Mouse (Mus musculus): ENCODE measurements around the gene Cdv3. TPM values are rescaled to one million over a fixed set of nuclear protein-coding genes. Genes with fewer than 3 reads are reported as not detected.

Gene Cdv3
- total and polyA plus RNA-seq, 3 experiments: 26.5 to 143 (median 121) TPM

GRCm38 (mm10) chr9:103398509-103399157 is 33.0 kb upstream of the Cdv3 start:
- Histone ChIP-seq H3K36me3 (ENCODE audit: control insufficient read depth, insufficient read depth, low read length) (no peaks in the 10 kb centered on the region), H3K27me3 (ENCODE audit: control insufficient read depth, insufficient read depth, low read length) (no peaks in the 10 kb centered on the region), H3K4me3 (no peak overlapping the region), H3K4me1 (ENCODE audit: control insufficient read depth, insufficient read depth, low read length) (no peaks in the 10 kb centered on the region), H3K9ac (ENCODE audit: low read depth, low read length) (no peak overlapping the region), H3K79me2 (replicated peaks; ENCODE audit: control insufficient read depth, insufficient read depth, low read length) (no peaks in the 10 kb centered on the region), H3K27ac (peak overlapping the region; percentile 17; the same call in 1 of the 2 replicates)
- intact Hi-C loops (cut with DNase I): no loop called here
- WGBS: 52% methylated on average over 21 of the region's 21 CpGs
- TF ChIP-seq POLR2A (IDR thresholded peaks at IDR 0.05; ENCODE audit: insufficient read depth, low read depth, low read length) (no peak), CTCF (IDR thresholded peaks at IDR 0.05) (no peak), EP300 (IDR thresholded peaks at IDR 0.05; ENCODE audit: insufficient read depth, low read depth, low read length) (no peak)
- DNase-seq: peak in 1 of 2 experiments; percentile 53

GRCm38 (mm10) chr9:103393256-103393655 is 27.6 kb upstream of the Cdv3 start:
- DNase-seq: no peak
- Histone ChIP-seq H3K36me3 (ENCODE audit: control insufficient read depth, insufficient read depth, low read length) (no peaks in the 10 kb centered on the region), H3K27me3 (ENCODE audit: control insufficient read depth, insufficient read depth, low read length) (no peaks in the 10 kb centered on the region), H3K4me3 (no peak overlapping the region), H3K4me1 (ENCODE audit: control insufficient read depth, insufficient read depth, low read length) (peaks cover 1% of the 10 kb centered on the region; the same call in 1 of the 2 replicates), H3K27ac (no peak overlapping the region), H3K9ac (ENCODE audit: low read depth, low read length) (no peak overlapping the region), H3K79me2 (replicated peaks; ENCODE audit: control insufficient read depth, insufficient read depth, low read length) (no peaks in the 10 kb centered on the region)
- 86% methylated on average over 11 of the region's 11 CpGs for WGBS
- intact Hi-C loops (cut with DNase I): no loop called here
- TF ChIP-seq POLR2A (IDR thresholded peaks at IDR 0.05; ENCODE audit: insufficient read depth, low read depth, low read length): no peak
- no peak for TF ChIP-seq CTCF (IDR thresholded peaks at IDR 0.05)
- TF ChIP-seq EP300 (IDR thresholded peaks at IDR 0.05; ENCODE audit: insufficient read depth, low read depth, low read length): no peak

- Histone ChIP-seq H3K27me3 (ENCODE audit: control insufficient read depth, insufficient read depth, low read length) (no peaks in the 10 kb centered on the region), H3K4me3 (no peak overlapping the region), H3K79me2 (replicated peaks; ENCODE audit: control insufficient read depth, insufficient read depth, low read length) (no peaks in the 10 kb centered on the region), H3K27ac (no peak overlapping the region), H3K9ac (ENCODE audit: low read depth, low read length) (no peak overlapping the region), H3K4me1 (ENCODE audit: control insufficient read depth, insufficient read depth, low read length) (peaks cover 1% of the 10 kb centered on the region; the same call in 1 of the 2 replicates), H3K36me3 (ENCODE audit: control insufficient read depth, insufficient read depth, low read length) (no peaks in the 10 kb centered on the region)
- intact Hi-C loops (cut with DNase I): no loop called here
- no peak for DNase-seq
- WGBS: 57% methylated on average over 6 of the region's 6 CpGs
- TF ChIP-seq EP300 (IDR thresholded peaks at IDR 0.05; ENCODE audit: insufficient read depth, low read depth, low read length) (no peak), CTCF (IDR thresholded peaks at IDR 0.05) (no peak), POLR2A (IDR thresholded peaks at IDR 0.05; ENCODE audit: insufficient read depth, low read depth, low read length) (no peak)
These were observed 26.2 kb upstream of the Cdv3 start for GRCm38 (mm10) chr9:103391796-103392372.

DNA sequence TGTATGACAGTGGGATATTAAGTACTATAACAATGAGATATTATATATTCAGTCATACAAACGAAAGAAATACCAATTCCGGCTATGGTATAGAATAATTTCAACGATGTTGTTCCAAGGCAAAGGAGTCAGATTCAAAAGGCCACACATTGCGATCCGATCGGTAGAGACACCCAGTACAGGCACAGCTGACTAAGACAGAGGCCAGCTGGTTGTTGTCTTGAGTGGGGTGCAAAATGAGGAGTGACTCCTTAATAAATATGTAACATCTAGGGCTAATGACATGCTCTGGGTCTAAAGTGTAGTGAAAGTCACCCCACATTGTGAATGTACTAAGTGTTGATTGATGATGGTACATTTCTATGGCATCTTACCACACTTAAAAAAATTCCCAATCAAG is 23.6 kb upstream of the Cdv3 start:
- H3K4me3 ChIP-seq: no peak overlapping the region
- no peaks in the 10 kb centered on the region for H3K79me2 ChIP-seq (replicated peaks; ENCODE audit: control insufficient read depth, insufficient read depth, low read length)
- intact Hi-C loops (cut with DNase I): no loop called here
- no peak overlapping the region for H3K9ac ChIP-seq (ENCODE audit: low read depth, low read length)
- no peaks in the 10 kb centered on the region for H3K36me3 ChIP-seq (ENCODE audit: control insufficient read depth, insufficient read depth, low read length)
- H3K27me3 ChIP-seq (ENCODE audit: control insufficient read depth, insufficient read depth, low read length): no peaks in the 10 kb centered on the region
- H3K27ac ChIP-seq: no peak overlapping the region
- peaks cover 1% of the 10 kb centered on the region; the same call in 1 of the 2 replicates for H3K4me1 ChIP-seq (ENCODE audit: control insufficient read depth, insufficient read depth, low read length)
- 92% methylated on average over 6 of the region's 6 CpGs for WGBS
- no peak for DNase-seq
- TF ChIP-seq POLR2A (IDR thresholded peaks at IDR 0.05; ENCODE audit: insufficient read depth, low read depth, low read length): no peak
- no peak for TF ChIP-seq EP300 (IDR thresholded peaks at IDR 0.05; ENCODE audit: insufficient read depth, low read depth, low read length)
- no peak for TF ChIP-seq CTCF (IDR thresholded peaks at IDR 0.05)

- 68% methylated on average over 10 of the region's 10 CpGs for WGBS
- no peak overlapping the region for H3K27ac ChIP-seq
- H3K4me1 ChIP-seq (ENCODE audit: control insufficient read depth, insufficient read depth, low read length): peaks cover 1% of the 10 kb centered on the region; the same call in 1 of the 2 replicates
- no peak for DNase-seq
- intact Hi-C loops (cut with DNase I): no loop called here
- H3K36me3 ChIP-seq (ENCODE audit: control insufficient read depth, insufficient read depth, low read length): no peaks in the 10 kb centered on the region
- H3K4me3 ChIP-seq: no peak overlapping the region
- no peaks in the 10 kb centered on the region for H3K79me2 ChIP-seq (replicated peaks; ENCODE audit: control insufficient read depth, insufficient read depth, low read length)
- H3K27me3 ChIP-seq (ENCODE audit: control insufficient read depth, insufficient read depth, low read length): no peaks in the 10 kb centered on the region
- H3K9ac ChIP-seq (ENCODE audit: low read depth, low read length): no peak overlapping the region
- TF ChIP-seq CTCF (IDR thresholded peaks at IDR 0.05): no peak
- no peak for TF ChIP-seq EP300 (IDR thresholded peaks at IDR 0.05; ENCODE audit: insufficient read depth, low read depth, low read length)
- TF ChIP-seq POLR2A (IDR thresholded peaks at IDR 0.05; ENCODE audit: insufficient read depth, low read depth, low read length): no peak
These were observed 21.5 kb upstream of the Cdv3 start for GRCm38 (mm10) chr9:103387011-103387653.

- intact Hi-C loops (cut with DNase I): no loop called here
- Histone ChIP-seq H3K27me3 (ENCODE audit: control insufficient read depth, insufficient read depth, low read length) (no peaks in the 10 kb centered on the region), H3K27ac (no peak overlapping the region), H3K4me3 (no peak overlapping the region), H3K79me2 (replicated peaks; ENCODE audit: control insufficient read depth, insufficient read depth, low read length) (no peaks in the 10 kb centered on the region), H3K36me3 (ENCODE audit: control insufficient read depth, insufficient read depth, low read length) (no peaks in the 10 kb centered on the region), H3K9ac (ENCODE audit: low read depth, low read length) (no peak overlapping the region), H3K4me1 (ENCODE audit: control insufficient read depth, insufficient read depth, low read length) (no peaks in the 10 kb centered on the region)
- TF ChIP-seq POLR2A (IDR thresholded peaks at IDR 0.05; ENCODE audit: insufficient read depth, low read depth, low read length) (no peak), CTCF (IDR thresholded peaks at IDR 0.05) (no peak), EP300 (IDR thresholded peaks at IDR 0.05; ENCODE audit: insufficient read depth, low read depth, low read length) (no peak)
- no peak for DNase-seq
- 77% methylated on average over 5 of the region's 5 CpGs for WGBS
These were observed 20.9 kb upstream of the Cdv3 start for GRCm38 (mm10) chr9:103386573-103386972.

Data from heart, adult 2 months (tissue).